Mouse (Mus musculus): Measurements from ENCODE around the gene Grin3b. TPM values are rescaled to one million over a fixed set of nuclear protein-coding genes. Genes with fewer than 3 reads are reported as not detected.

Grin3b gene
- polyA plus RNA-seq, 1 experiment from 2014 or later, result 0.65 TPM

GRCm38 (mm10) chr10:80016931-80017330 lies 46.4 kb downstream of the Grin3b start:
- H3K4me1 ChIP-seq (replicated peaks), result 0 out of 2 replicates have a peak, but pooled peaks cover 6% of the 10 kb centered on the region
- H3K27me3 ChIP-seq, result peaks cover 91% of the 10 kb centered on the region
- ATAC-seq (ENCODE audit: low FRiP score), result no peak
- no peak overlapping the region for H3K27ac ChIP-seq
- H3K9ac ChIP-seq, result no peak overlapping the region
- WGBS, result 89% methylated on average over 10 of the region's 10 CpGs
- H3K9me3 ChIP-seq, result no peaks in the 10 kb centered on the region
- H3K36me3 ChIP-seq, result peaks cover 22% of the 10 kb centered on the region
- H3K4me2 ChIP-seq, result no peak overlapping the region
- no peak overlapping the region for H3K4me3 ChIP-seq

DNA sequence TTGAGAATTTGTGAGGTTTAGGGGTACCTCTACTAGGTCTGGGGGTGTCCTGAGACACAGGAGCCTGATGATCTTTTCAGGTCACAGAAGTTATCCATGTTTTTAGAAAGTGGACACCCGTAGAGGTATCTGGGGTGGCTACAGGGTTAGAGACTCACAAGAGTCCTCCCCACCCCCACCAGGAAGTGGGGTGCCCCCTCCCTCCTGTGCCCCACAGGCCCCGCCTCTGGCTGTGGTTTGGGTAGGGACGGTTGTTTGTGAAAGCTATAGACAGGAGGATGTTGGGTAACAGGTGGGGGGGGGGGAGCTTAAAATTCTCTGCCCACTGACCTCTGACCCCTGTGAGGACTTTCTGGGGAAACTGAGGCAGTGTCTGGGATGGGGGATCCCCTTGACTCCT lies 46.8 kb downstream of the Grin3b start:
- Histone ChIP-seq H3K9ac (no peak overlapping the region), H3K36me3 (peaks cover 18% of the 10 kb centered on the region), H3K27me3 (peaks cover 87% of the 10 kb centered on the region), H3K4me2 (no peak overlapping the region), H3K4me3 (no peak overlapping the region), H3K9me3 (no peaks in the 10 kb centered on the region), H3K4me1 (replicated peaks) (0 out of 2 replicates have a peak, but pooled peaks cover 6% of the 10 kb centered on the region), H3K27ac (no peak overlapping the region)
- WGBS, result 84% methylated on average over 3 of the region's 3 CpGs
- ATAC-seq (ENCODE audit: low FRiP score), result no peak

GRCm38 (mm10) chr10:80017771-80018170 lies 47.3 kb downstream of the Grin3b start:
- 0 out of 2 replicates have a peak, but pooled peaks cover 6% of the 10 kb centered on the region for H3K4me1 ChIP-seq (replicated peaks)
- H3K4me2 ChIP-seq, result no peak overlapping the region
- H3K4me3 ChIP-seq, result no peak overlapping the region
- ATAC-seq (ENCODE audit: low FRiP score), result no peak
- no peak overlapping the region for H3K9ac ChIP-seq
- peaks cover 16% of the 10 kb centered on the region for H3K36me3 ChIP-seq
- peaks cover 83% of the 10 kb centered on the region for H3K27me3 ChIP-seq
- no peaks in the 10 kb centered on the region for H3K9me3 ChIP-seq
- H3K27ac ChIP-seq, result no peak overlapping the region
- WGBS, result 86% methylated on average over 14 of the region's 14 CpGs

- Histone ChIP-seq H3K9me3 (no peaks in the 10 kb centered on the region), H3K36me3 (peaks cover 9% of the 10 kb centered on the region), H3K4me1 (replicated peaks) (0 out of 2 replicates have a peak, but pooled peaks cover 6% of the 10 kb centered on the region), H3K4me3 (no peak overlapping the region), H3K27ac (no peak overlapping the region), H3K4me2 (no peak overlapping the region; the same call in 1 of the 2 replicates), H3K9ac (no peak overlapping the region), H3K27me3 (peaks cover 72% of the 10 kb centered on the region)
- WGBS, result 7% methylated on average over 15 of the region's 15 CpGs
- no peak for ATAC-seq (ENCODE audit: low FRiP score)
Observed at GRCm38 (mm10) chr10:80018739-80019297, 48.3 kb downstream of the Grin3b start.

- Histone ChIP-seq H3K9me3 (no peaks in the 10 kb centered on the region), H3K9ac (peak overlapping the region; percentile 46; the same call in 1 of the 2 replicates), H3K27me3 (peaks cover 64% of the 10 kb centered on the region), H3K4me2 (0 out of 2 replicates have a peak overlapping the region, but pooled peaks have one; percentile 19), H3K36me3 (peaks cover 3% of the 10 kb centered on the region; the same call in 1 of the 2 replicates), H3K27ac (no peak overlapping the region), H3K4me3 (peak overlapping the region; percentile 11; the same call in 1 of the 2 replicates), H3K4me1 (replicated peaks) (0 out of 2 replicates have a peak, but pooled peaks cover 6% of the 10 kb centered on the region)
- WGBS, result 7% methylated on average over 20 of the region's 20 CpGs
- ATAC-seq (ENCODE audit: low FRiP score), result no peak; the same call in 1 of the 2 replicates
Observed at GRCm38 (mm10) chr10:80019471-80020131, 49.1 kb downstream of the Grin3b start.

DNA sequence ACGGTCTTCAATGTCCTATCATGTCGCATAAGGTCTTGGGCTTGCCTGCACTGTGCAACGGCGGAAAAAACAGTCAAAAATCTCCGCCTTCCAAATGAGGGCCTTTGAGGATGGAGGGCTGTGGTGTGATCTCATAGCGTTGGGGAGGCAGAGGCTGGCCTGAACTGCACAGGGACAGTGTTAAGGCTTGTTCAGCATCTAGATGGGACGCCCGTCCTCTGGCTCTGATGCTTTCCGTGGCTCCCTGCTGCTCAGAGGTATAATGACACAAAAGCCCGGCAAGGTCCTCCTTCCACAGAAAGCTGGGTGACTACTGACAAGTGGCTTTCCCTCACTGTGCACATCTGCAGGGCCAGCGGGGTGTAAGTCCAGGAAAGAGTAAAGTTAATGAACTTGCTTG lies 49.7 kb downstream of the Grin3b start:
- H3K4me1 ChIP-seq (replicated peaks), result 0 out of 2 replicates have a peak, but pooled peaks cover 6% of the 10 kb centered on the region
- no peak overlapping the region for H3K27ac ChIP-seq
- peaks cover 58% of the 10 kb centered on the region for H3K27me3 ChIP-seq
- no peaks in the 10 kb centered on the region for H3K36me3 ChIP-seq
- peak overlapping the region; percentile 46; the same call in 1 of the 2 replicates for H3K9ac ChIP-seq
- WGBS, result 25% methylated on average over 11 of the region's 11 CpGs
- H3K9me3 ChIP-seq, result no peaks in the 10 kb centered on the region
- no peak for ATAC-seq (ENCODE audit: low FRiP score)
- no peak overlapping the region for H3K4me2 ChIP-seq
- H3K4me3 ChIP-seq, result no peak overlapping the region

DNA sequence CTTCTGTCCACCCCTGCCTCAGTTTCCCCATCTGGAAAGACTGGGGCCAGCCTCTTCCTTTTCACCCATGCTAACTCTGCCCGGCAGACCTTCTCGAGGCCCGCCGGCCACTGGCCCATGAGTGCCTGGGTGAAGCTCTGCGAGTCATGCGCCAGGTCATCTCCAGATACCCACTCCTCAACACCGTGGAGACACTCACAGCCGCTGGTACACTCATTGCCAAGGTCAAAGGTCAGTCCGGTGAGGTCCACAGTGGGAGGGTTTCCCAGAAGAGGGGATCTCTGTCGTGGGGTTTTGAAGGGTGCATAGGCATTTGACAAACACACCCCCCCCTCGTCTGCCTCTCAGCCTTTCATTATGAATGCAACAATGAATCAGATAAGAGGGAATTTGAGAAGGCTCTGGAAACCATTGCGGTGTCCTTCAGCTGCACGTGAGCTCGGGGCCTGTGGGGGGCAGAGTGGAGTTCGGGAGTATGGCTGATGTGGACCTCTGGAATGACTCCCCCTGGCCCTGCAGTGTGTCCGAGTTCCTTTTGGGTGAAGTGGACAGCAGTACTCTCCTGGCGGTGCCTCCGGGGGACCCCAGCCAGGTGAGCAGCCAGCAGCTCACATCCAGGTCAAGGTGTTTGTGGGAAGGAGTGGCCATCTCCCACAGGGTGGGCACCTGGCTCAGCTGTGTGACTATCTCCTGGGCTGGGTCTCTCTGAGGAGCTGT lies 50.2 kb downstream of the Grin3b start:
- Histone ChIP-seq H3K27ac (no peak overlapping the region), H3K9ac (no peak overlapping the region), H3K4me3 (no peak overlapping the region), H3K4me1 (replicated peaks) (0 out of 2 replicates have a peak, but pooled peaks cover 6% of the 10 kb centered on the region), H3K9me3 (no peaks in the 10 kb centered on the region), H3K36me3 (no peaks in the 10 kb centered on the region), H3K4me2 (no peak overlapping the region), H3K27me3 (peaks cover 53% of the 10 kb centered on the region)
- no peak for ATAC-seq (ENCODE audit: low FRiP score)
- 89% methylated on average over 18 of the region's 18 CpGs for WGBS

DNA sequence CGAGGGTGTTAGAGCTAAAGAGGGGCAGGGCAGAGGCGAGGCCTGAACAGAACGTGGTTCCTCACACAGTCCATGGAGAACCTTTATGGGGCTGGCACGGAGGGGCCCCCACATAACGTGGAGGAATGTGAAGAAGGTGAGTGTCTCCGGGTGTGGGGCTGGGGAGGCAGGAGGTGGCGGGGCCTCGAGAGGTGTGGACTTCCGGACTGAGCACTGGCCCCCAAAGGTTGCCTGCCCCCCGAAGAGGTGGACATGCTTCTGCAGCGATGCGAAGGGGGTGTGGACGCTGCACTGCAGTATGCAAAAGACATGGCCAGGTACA lies 50.8 kb downstream of the Grin3b start:
- no peaks in the 10 kb centered on the region for H3K9me3 ChIP-seq
- peaks cover 48% of the 10 kb centered on the region for H3K27me3 ChIP-seq
- H3K4me1 ChIP-seq (replicated peaks), result 0 out of 2 replicates have a peak, but pooled peaks cover 6% of the 10 kb centered on the region
- H3K36me3 ChIP-seq, result no peaks in the 10 kb centered on the region
- WGBS, result 95% methylated on average over 13 of the region's 13 CpGs
- H3K4me2 ChIP-seq, result no peak overlapping the region
- no peak overlapping the region for H3K4me3 ChIP-seq
- H3K27ac ChIP-seq, result no peak overlapping the region
- H3K9ac ChIP-seq, result no peak overlapping the region
- ATAC-seq (ENCODE audit: low FRiP score), result 0 out of 2 replicates have a peak, but pooled peaks have one; percentile 6

- ATAC-seq (ENCODE audit: low FRiP score), result no peak
- 91% methylated on average over 12 of the region's 12 CpGs for WGBS
Observed at GRCm38 (mm10) chr10:80022164-80022563, 51.6 kb downstream of the Grin3b start.

GRCm38 (mm10) chr10:80022806-80023205 lies 52.3 kb downstream of the Grin3b start:
- Histone ChIP-seq H3K9me3 (no peaks in the 10 kb centered on the region), H3K9ac (no peak overlapping the region), H3K27me3 (peaks cover 32% of the 10 kb centered on the region), H3K4me3 (no peak overlapping the region), H3K4me2 (no peak overlapping the region), H3K4me1 (replicated peaks) (0 out of 2 replicates have a peak, but pooled peaks cover 6% of the 10 kb centered on the region), H3K36me3 (no peaks in the 10 kb centered on the region), H3K27ac (no peak overlapping the region)
- 95% methylated on average over 8 of the region's 8 CpGs for WGBS
- ATAC-seq (ENCODE audit: low FRiP score), result no peak

More at GRCm38 (mm10) chr10:80022164-80022563, 51.6 kb downstream of the Grin3b start:
- H3K27me3 ChIP-seq, result peaks cover 39% of the 10 kb centered on the region
- H3K9ac ChIP-seq, result no peak overlapping the region
- no peak overlapping the region for H3K4me2 ChIP-seq
- 0 out of 2 replicates have a peak, but pooled peaks cover 6% of the 10 kb centered on the region for H3K4me1 ChIP-seq (replicated peaks)
- H3K9me3 ChIP-seq, result no peaks in the 10 kb centered on the region
- H3K36me3 ChIP-seq, result no peaks in the 10 kb centered on the region
- H3K4me3 ChIP-seq, result no peak overlapping the region
- H3K27ac ChIP-seq, result no peak overlapping the region

DNA sequence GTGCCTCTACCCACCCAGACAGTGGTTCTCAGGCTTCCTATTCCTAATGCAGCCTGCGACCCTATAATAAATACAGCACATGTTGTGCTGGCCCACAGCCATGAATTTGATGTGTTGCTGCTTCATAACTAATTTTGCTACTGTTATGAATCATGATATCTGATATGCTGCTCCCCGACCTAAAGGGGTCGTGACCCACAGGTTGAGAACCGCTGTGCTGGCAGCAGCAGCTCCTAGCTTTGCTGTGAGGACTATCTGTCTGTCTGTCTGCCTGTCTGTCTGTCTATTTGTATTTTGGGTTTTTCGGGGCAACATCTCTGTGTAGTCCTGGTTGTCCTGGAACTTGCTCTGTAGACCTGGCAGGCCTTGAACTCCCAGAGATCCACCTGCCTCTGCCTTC lies 53.2 kb downstream of the Grin3b start:
- Histone ChIP-seq H3K4me1 (replicated peaks) (0 out of 2 replicates have a peak, but pooled peaks cover 6% of the 10 kb centered on the region), H3K4me2 (no peak overlapping the region), H3K27me3 (peaks cover 26% of the 10 kb centered on the region), H3K9ac (no peak overlapping the region), H3K4me3 (no peak overlapping the region), H3K36me3 (no peaks in the 10 kb centered on the region), H3K9me3 (no peaks in the 10 kb centered on the region), H3K27ac (no peak overlapping the region)
- no peak for ATAC-seq (ENCODE audit: low FRiP score)
- 86% methylated on average over 5 of the region's 5 CpGs for WGBS

Measured in hindbrain, embryonic 13.5 days (tissue).